Mouse (Mus musculus) liver, adult (tissue): ENCODE measurements around the gene Prss53.
A peak's percentile ranks its signal among the peaks of the same experiment; 100 is the strongest.

Experiments
- GATA4 ChIP-seq: IDR thresholded peaks from 2 replicates; pipeline ENCODE4 v1.6.1; 2014; ENCODE audit warnings: mild to moderate bottlenecking, low read length; ENCODE audit not compliant: insufficient replicate concordance

Prss53 gene

DNA sequence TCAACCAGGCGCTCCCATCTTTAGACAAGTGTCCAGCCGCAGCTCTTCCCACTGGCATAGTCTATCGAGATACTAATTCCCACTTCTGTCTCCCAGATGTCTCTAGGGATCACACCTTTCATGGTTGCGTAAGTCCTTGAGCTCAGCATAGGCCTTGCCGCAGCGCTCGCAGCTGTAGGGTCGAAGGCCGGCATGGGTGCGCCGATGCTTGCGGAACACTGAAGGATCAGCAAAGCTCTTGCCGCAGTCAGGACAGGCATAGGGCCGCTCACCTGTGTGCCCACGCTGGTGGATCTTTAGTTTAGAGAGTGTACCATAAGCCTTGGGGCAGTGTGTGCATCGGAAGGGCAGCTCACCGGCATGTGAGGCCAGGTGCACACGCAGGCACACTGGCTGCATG, 23.1 kb downstream of the Prss53 start:
- TF ChIP-seq GATA4, result no peak

- no peak for TF ChIP-seq GATA4
These were observed 24.3 kb downstream of the Prss53 start for GRCm38 (mm10) chr7:127866434-127866833.

GRCm38 (mm10) chr7:127858258-127858657, 32.5 kb downstream of the Prss53 start:
- TF ChIP-seq GATA4, result no peak

- TF ChIP-seq GATA4, result no peak
These were observed 39.9 kb downstream of the Prss53 start for GRCm38 (mm10) chr7:127850906-127851305.

DNA sequence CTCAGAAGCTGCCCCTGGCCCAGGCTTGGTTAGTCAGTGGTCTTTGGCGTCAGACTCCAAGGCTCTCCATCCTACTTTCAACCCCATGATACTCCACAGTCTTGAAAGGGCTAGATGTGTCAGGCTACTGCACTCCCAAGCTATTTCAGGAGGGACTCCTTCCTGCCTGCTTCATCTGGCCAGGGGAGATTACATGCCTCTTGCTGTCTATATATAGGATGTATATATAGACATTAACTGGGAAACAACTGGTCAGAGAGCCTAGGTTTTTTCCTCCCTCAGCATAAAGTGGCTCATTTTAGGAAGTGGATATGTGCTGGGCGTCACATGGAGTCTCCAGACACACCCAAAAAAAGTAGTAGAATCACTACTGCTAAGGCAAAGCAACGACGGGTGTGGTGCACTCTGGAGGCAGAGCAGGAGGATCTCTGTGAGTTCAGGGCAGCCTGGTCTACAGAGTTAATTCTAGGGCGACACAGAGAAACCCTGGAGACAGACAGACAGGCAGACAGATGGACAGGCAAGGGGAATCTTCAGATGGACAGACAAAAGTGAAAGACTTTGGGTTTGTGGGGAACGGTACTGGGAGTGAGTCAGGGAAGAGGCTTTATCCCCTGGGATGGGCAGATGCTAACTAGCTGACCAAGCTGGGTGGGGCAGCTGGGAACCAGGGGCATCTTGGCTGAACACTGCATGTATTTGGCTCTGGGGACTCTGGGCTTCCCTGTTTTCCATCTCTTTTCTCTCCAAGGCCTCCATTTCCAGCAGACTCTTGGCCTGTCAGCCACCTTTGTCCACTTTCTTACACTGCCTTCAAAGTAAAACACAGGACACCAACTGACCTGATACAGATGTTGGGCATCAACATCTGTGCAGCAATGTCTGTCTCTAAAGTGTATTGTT, 40.5 kb downstream of the Prss53 start:
- no peak for TF ChIP-seq GATA4

DNA sequence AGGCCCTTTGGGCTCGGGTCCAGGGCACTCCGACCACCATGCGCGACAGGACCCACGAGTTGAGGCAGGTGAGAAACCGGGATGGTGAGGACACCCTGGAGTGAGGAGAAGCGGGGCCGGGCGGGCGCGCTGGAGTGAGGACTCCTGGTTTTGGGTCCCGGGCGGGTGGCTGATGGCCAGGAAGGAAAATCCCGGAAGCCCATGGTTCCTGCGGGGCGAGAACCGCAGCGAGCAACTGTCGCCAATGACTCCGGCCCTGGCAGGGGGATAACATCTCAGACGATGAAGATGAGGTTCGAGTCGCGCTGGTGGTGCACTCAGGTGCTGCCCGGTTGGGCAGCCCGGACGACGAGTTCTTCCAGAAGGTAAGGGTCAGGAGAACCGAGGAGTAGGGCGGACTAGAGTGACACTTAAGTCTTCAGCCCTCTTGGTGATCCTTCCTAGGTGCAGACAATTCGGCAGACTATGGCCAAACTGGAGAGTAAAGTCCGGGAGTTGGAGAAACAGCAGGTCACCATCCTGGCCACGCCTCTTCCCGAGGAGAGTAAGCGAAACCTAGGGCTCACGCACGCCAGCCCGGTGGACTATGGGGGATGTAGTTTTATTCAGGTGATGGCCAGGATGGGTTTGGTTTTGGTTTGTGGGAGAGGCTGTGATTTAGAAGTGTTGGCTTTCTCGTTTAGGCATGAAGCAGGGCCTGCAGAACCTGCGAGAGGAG, 48.6 kb downstream of the Prss53 start:
- TF ChIP-seq GATA4, result no peak

DNA sequence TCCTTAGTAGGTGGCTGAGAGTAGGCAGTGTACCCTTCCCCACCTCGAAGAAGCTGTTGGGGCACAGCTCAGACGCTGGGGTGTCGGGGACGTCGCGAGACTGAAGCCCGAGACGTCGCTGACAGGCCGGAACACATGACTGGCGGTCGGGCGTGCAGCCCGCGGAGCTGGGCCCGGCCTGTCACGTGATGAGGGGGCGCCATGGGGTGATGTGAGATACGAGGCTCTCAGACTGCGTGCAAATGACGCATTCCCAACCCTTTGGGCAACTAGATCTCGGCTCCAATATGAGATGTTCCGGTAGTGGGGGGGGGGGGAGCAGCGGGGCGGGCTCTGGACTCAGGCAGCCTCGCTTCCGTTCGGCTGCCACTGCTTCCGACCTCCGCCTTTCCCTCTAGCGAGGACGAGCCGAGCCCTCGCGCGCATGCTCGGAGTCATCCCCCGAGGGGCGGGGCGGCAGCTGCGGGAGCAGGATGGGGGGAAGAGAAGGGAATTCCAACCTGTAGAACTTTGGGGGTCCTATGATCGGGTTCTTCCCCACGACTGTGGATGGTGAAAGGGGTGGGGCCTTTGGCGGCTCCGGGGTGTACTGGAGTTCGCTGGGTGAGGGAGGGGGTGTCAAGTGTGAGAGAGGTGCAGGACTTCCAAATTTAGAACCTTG, 49.3 kb downstream of the Prss53 start:
- peak; percentile 72; the same call in 1 of the 2 replicates for TF ChIP-seq GATA4

GRCm38 (mm10) chr7:127840886-127841285, 49.9 kb downstream of the Prss53 start:
- TF ChIP-seq GATA4, result no peak

DNA sequence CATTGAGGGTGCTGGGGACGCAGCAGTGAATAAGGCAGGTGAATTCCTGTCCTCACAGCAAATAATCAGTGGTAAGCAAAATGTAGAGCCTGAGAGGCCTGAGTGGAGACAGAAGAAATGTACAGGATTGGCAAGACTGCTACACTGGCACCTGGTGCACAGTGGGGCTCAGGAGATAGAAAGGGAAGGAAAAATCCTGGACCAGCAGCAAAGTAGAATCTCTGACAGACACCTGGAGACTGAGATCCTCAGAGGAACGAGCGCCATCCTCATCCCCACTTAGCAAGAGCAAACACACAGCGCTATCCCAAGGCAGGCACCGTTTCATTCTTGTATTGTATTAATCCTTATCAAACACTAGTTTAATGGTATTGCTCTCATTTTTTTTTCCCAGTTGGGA, 53.3 kb downstream of the Prss53 start:
- no peak for TF ChIP-seq GATA4
